Mouse (Mus musculus) CH12.LX (cell line): Measurements from ENCODE around the gene Btbd9.
A peak's percentile ranks its signal among the peaks of the same experiment; 100 is the strongest.

Experiments
- BHLHE40 ChIP-seq: IDR thresholded peaks from 2 replicates; pipeline ENCODE4 v1.6.1; 2011; ENCODE audit warnings: mild to moderate bottlenecking, low read depth, low read length, improper control_type of control experiment
- CHD2 ChIP-seq: IDR thresholded peaks from 2 replicates; pipeline ENCODE4 v1.6.1; 2011; ENCODE audit warnings: low read length, improper control_type of control experiment
- CTCF ChIP-seq, 2 experiments: IDR thresholded peaks in 1 of 2; conservative IDR thresholded peaks in 1 of 2; 2 replicates each; pipeline ENCODE4 v1.5.1; 2011 to 2012; ENCODE audit warnings: low read depth in 2 of 2, low read length in 2 of 2, improper control_type of control experiment in 1 of 2, inconsistent platforms in 1 of 2, mild to moderate bottlenecking in 1 of 2, moderate library complexity in 1 of 2
- EP300 ChIP-seq: IDR thresholded peaks from 2 replicates; pipeline ENCODE4 v1.6.1; 2011; ENCODE audit warnings: low read length, improper control_type of control experiment
- HCFC1 ChIP-seq: IDR thresholded peaks from 2 replicates; pipeline ENCODE4 v1.6.1; 2012; ENCODE audit warnings: low read depth, mild to moderate bottlenecking, inconsistent platforms, low read length, improper control_type of control experiment
- IRF4 ChIP-seq: IDR thresholded peaks from 2 replicates; pipeline ENCODE4 v1.6.1; 2014; ENCODE audit warnings: low read depth, mild to moderate bottlenecking, inconsistent platforms, low read length, improper control_type of control experiment
- JUND ChIP-seq: conservative IDR thresholded peaks from 2 replicates; pipeline ENCODE4 v1.6.1; 2011; ENCODE audit warnings: low read depth, low read length, improper control_type of control experiment
- MAFK ChIP-seq: IDR thresholded peaks from 2 replicates; pipeline ENCODE4 v1.6.1; 2011; ENCODE audit warnings: low read length, improper control_type of control experiment; ENCODE audit not compliant: insufficient replicate concordance
- MXI1 ChIP-seq: IDR thresholded peaks from 2 replicates; pipeline ENCODE4 v1.6.1; 2011; ENCODE audit warnings: mild to moderate bottlenecking, low read depth, low read length, improper control_type of control experiment
- POLR2A ChIP-seq: IDR thresholded peaks from 2 replicates; pipeline ENCODE4 v1.6.1; 2011; ENCODE audit warnings: low read depth, mild to moderate bottlenecking, improper control_type of control experiment, low read length
- POLR2AphosphoS2 ChIP-seq: IDR thresholded peaks from 2 replicates; pipeline ENCODE4 v1.6.1; 2011; ENCODE audit warnings: low read depth, low read length, improper control_type of control experiment
- RCOR1 ChIP-seq: conservative IDR thresholded peaks from 2 replicates; pipeline ENCODE4 v1.6.1; 2012; ENCODE audit warnings: low read depth, mild to moderate bottlenecking, inconsistent platforms, low read length, improper control_type of control experiment
- UBTF ChIP-seq: IDR thresholded peaks from 2 replicates; pipeline ENCODE4 v1.6.1; 2012; ENCODE audit warnings: low read depth, mild to moderate bottlenecking, inconsistent platforms, low read length, improper control_type of control experiment, moderate library complexity
- USF2 ChIP-seq: conservative IDR thresholded peaks from 2 replicates; pipeline ENCODE4 v1.6.1; 2011; ENCODE audit warnings: low read depth, low read length, improper control_type of control experiment

GRCm38 (mm10) chr17:30259938-30260337 lies 316.4 kb downstream of the Btbd9 start:
- TF ChIP-seq POLR2A: no peak
- TF ChIP-seq HCFC1: no peak
- peak; percentile 53; the same call in 1 of the 2 replicates for TF ChIP-seq IRF4
- TF ChIP-seq MAFK: no peak
- TF ChIP-seq CTCF (conservative IDR thresholded peaks at IDR 0.05 in 1 of 2, IDR thresholded peaks at IDR 0.05 in 1 of 2; ENCODE audit: low read depth in 2 of 2, low read length in 2 of 2): no peak
- no peak for TF ChIP-seq UBTF
- no peak for TF ChIP-seq POLR2AphosphoS2
- no peak for TF ChIP-seq MXI1
- TF ChIP-seq RCOR1: no peak
- no peak for TF ChIP-seq JUND
- TF ChIP-seq USF2: no peak
- TF ChIP-seq CHD2: no peak
- TF ChIP-seq EP300: peak; percentile 62
- TF ChIP-seq BHLHE40: no peak
